Mouse (Mus musculus): ENCODE results near the gene Polr1a. TPM values are rescaled to one million over a fixed set of nuclear protein-coding genes. Genes with fewer than 3 reads are reported as not detected.
A peak's percentile ranks its signal among the peaks of the same experiment; 100 is the strongest.

The Polr1a gene
- polyA plus RNA-seq, 1 experiment from 2014 or later: 35.6 TPM

DNA sequence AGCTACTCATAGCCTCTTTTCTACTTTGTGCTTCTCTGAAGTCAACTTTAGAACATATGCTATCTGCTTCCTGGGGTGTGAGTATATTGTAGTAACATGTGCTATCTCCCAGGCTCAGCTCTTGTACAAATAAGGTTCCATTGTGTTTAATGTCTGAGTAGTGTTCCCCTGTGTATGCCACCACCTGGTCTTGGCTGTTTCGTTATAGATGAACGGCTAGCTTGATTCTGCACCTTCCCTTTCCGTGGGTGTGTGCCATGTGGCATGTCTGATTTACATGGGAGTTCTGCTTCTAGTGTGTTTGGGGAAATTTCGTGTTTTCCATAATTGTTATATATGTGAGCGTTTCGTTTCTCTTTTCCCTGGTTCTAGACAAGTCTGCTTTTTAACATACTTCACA is 36.2 kb downstream of the Polr1a start:
- Histone ChIP-seq H3K27me3 (ENCODE audit: insufficient read depth, low read length) (no peaks in the 10 kb centered on the region), H3K4me3 (ENCODE audit: low read length) (no peak overlapping the region), H3K9ac (replicated peaks; ENCODE audit: low read length) (no peak overlapping the region), H3K4me1 (ENCODE audit: insufficient read depth, low read length) (no peaks in the 10 kb centered on the region), H3K9me3 (ENCODE audit: low read length) (no peaks in the 10 kb centered on the region), H3K4me2 (replicated peaks; ENCODE audit: low read depth, low read length) (no peak overlapping the region), H3K27ac (ENCODE audit: low read length) (no peak overlapping the region), H3K36me3 (ENCODE audit: insufficient read depth, low read length) (peaks cover 40% of the 10 kb centered on the region)
- ATAC-seq (ENCODE audit: low FRiP score, low TSS enrichment): no peak
- 89% methylated on average over 6 of the region's 6 CpGs for WGBS

DNA sequence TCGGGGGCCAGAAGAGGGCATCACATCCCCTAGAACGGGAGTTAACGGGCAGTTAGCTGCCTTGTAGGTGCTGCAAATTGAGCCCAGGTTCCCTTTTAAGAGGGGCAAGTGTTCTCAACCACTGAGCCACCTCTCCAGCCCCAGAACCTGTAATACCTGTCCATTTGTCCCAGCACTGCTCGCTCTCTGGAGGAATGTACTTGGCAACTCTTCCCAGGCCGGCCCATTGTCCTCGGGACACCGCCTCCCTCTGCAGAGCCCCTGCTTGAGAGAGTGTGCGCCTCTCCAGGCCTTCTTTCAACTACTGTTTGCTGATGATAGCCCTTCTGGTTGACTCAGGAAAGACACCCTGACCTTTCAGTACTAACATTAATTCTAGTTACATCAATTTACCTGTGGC is 37.3 kb downstream of the Polr1a start:
- Histone ChIP-seq H3K27me3 (ENCODE audit: insufficient read depth, low read length) (no peaks in the 10 kb centered on the region), H3K27ac (ENCODE audit: low read length) (no peak overlapping the region), H3K9me3 (ENCODE audit: low read length) (no peaks in the 10 kb centered on the region), H3K4me1 (ENCODE audit: insufficient read depth, low read length) (no peaks in the 10 kb centered on the region), H3K4me2 (replicated peaks; ENCODE audit: low read depth, low read length) (no peak overlapping the region), H3K4me3 (ENCODE audit: low read length) (no peak overlapping the region), H3K9ac (replicated peaks; ENCODE audit: low read length) (no peak overlapping the region), H3K36me3 (ENCODE audit: insufficient read depth, low read length) (peaks cover 41% of the 10 kb centered on the region)
- 98% methylated on average over 8 of the region's 8 CpGs for WGBS
- no peak for ATAC-seq (ENCODE audit: low FRiP score, low TSS enrichment)

DNA sequence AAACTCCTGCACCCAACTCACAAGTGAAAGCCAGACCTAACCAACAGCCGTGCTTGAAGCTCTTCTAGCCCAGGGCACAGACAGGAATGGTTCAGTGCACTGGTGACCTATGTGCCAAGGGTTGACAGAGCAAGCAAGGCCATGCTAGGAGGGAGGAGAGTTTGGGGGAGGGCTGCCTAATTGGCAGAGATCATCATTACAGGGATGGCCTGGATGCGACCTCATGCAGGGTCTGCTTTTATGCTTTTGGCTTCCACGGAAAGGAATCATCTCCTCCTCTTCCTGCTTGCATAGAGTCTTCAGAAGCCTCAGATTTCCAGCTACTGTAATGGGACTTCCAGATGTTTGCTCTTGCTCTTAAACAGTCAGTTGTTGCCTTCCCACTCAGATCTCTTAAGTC is 40.9 kb downstream of the Polr1a start:
- Histone ChIP-seq H3K9ac (replicated peaks; ENCODE audit: low read length) (no peak overlapping the region), H3K4me2 (replicated peaks; ENCODE audit: low read depth, low read length) (no peak overlapping the region), H3K4me1 (ENCODE audit: insufficient read depth, low read length) (no peaks in the 10 kb centered on the region), H3K36me3 (ENCODE audit: insufficient read depth, low read length) (peaks cover 45% of the 10 kb centered on the region), H3K4me3 (ENCODE audit: low read length) (no peak overlapping the region), H3K27ac (ENCODE audit: low read length) (no peak overlapping the region), H3K27me3 (ENCODE audit: insufficient read depth, low read length) (no peaks in the 10 kb centered on the region), H3K9me3 (ENCODE audit: low read length) (no peaks in the 10 kb centered on the region)
- peak; percentile 59 for ATAC-seq (ENCODE audit: low FRiP score, low TSS enrichment)
- WGBS: 46% methylated on average over 3 of the region's 3 CpGs

DNA sequence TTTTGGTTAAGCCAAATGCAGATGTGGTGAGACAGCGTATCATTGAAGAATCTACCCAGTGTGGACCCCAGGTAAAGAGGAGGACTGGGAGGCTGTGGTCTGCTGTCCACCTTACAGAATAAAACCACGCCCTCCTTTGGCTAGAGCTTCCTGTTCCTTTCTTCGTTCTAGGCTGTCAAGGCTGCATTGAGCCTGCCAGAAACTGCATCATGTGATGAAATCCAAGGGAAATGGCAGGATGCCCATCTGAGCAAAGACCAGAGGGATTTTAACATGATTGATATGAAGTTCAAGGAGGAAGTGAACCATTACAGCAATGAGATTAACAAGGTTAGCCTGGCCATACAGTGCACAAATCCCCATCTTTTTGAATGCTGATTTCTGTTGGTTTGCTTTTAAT is 41.7 kb downstream of the Polr1a start:
- no peaks in the 10 kb centered on the region for H3K4me1 ChIP-seq (ENCODE audit: insufficient read depth, low read length)
- ATAC-seq (ENCODE audit: low FRiP score, low TSS enrichment): no peak
- no peaks in the 10 kb centered on the region for H3K9me3 ChIP-seq (ENCODE audit: low read length)
- H3K4me3 ChIP-seq (ENCODE audit: low read length): no peak overlapping the region
- WGBS: 80% methylated on average over 3 of the region's 3 CpGs
- peaks cover 46% of the 10 kb centered on the region for H3K36me3 ChIP-seq (ENCODE audit: insufficient read depth, low read length)
- H3K27ac ChIP-seq (ENCODE audit: low read length): no peak overlapping the region
- no peak overlapping the region for H3K4me2 ChIP-seq (replicated peaks; ENCODE audit: low read depth, low read length)
- H3K27me3 ChIP-seq (ENCODE audit: insufficient read depth, low read length): no peaks in the 10 kb centered on the region
- no peak overlapping the region for H3K9ac ChIP-seq (replicated peaks; ENCODE audit: low read length)

DNA sequence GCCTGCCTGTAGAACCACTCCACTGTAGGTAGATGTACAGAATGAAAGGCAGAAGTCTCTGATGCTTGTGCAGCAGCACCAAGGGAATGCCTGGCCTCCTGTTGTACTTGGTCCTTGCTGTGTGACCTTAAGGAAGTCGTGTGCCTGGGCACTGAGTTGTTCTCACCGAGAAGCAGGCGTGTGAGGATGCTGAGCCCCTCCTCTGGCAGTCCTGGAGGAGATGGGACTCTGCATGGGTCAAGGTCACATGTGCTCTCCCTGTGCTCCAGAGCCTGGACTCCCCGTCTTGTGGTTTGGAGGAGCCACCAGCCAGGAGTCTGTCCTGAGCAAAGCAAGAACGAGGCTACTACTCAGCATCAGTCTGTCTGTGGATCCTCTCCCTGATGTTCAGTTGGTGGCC is 42.3 kb downstream of the Polr1a start:
- Histone ChIP-seq H3K4me2 (replicated peaks; ENCODE audit: low read depth, low read length) (no peak overlapping the region), H3K4me3 (ENCODE audit: low read length) (no peak overlapping the region), H3K27ac (ENCODE audit: low read length) (no peak overlapping the region), H3K27me3 (ENCODE audit: insufficient read depth, low read length) (no peaks in the 10 kb centered on the region), H3K36me3 (ENCODE audit: insufficient read depth, low read length) (peaks cover 46% of the 10 kb centered on the region), H3K4me1 (ENCODE audit: insufficient read depth, low read length) (no peaks in the 10 kb centered on the region), H3K9me3 (ENCODE audit: low read length) (no peaks in the 10 kb centered on the region), H3K9ac (replicated peaks; ENCODE audit: low read length) (no peak overlapping the region)
- WGBS: 93% methylated on average over 5 of the region's 5 CpGs
- no peak for ATAC-seq (ENCODE audit: low FRiP score, low TSS enrichment)

DNA sequence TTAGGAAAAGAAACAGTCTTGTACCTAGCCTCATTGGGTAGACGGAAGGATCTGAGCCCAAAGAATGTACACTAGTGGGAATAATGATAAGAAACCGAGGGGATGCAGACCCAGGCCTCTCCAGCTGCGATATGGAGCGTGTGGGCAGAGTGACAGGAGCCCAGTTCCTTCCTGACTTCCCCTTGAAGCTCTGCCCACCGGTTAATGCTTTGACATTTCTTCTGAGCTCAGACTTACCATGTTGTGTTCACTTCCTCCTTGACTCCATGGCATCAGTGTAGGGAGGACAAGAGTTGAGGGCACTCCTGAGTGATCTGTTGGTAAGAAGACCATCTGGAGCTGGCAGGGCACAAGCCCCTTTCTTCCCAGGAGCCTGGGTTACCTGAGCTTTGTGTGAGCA is 53.3 kb downstream of the Polr1a start:
- no peak for ATAC-seq (ENCODE audit: low FRiP score, low TSS enrichment)
- 93% methylated on average over 5 of the region's 5 CpGs for WGBS
- no peak overlapping the region for H3K4me3 ChIP-seq (ENCODE audit: low read length)
- H3K36me3 ChIP-seq (ENCODE audit: insufficient read depth, low read length): peaks cover 9% of the 10 kb centered on the region
- no peaks in the 10 kb centered on the region for H3K27me3 ChIP-seq (ENCODE audit: insufficient read depth, low read length)
- no peaks in the 10 kb centered on the region for H3K9me3 ChIP-seq (ENCODE audit: low read length)
- H3K9ac ChIP-seq (replicated peaks; ENCODE audit: low read length): no peak overlapping the region
- H3K27ac ChIP-seq (ENCODE audit: low read length): no peak overlapping the region
- no peak overlapping the region for H3K4me2 ChIP-seq (replicated peaks; ENCODE audit: low read depth, low read length)
- no peaks in the 10 kb centered on the region for H3K4me1 ChIP-seq (ENCODE audit: insufficient read depth, low read length)

DNA sequence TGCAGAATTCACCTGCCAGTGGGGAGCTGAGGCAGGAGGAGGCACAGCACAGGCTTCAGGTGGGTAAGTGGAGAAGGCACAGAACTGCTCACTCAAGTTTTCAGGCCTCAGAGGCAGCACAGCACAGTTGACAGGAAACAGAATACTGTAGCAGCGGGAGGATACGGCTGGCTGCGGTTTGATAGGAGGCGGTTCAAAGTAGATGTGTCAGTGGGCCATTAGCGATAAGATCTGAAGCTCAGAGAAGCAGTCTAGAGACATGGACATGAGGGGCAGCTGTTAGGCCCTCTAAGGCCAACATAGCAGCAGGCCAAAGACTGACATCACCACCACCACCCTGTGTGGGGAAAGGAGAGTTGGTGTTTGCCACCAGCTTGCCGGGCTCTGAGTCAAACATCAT is 53.9 kb downstream of the Polr1a start:
- Histone ChIP-seq H3K9ac (replicated peaks; ENCODE audit: low read length) (no peak overlapping the region), H3K27ac (ENCODE audit: low read length) (no peak overlapping the region), H3K4me3 (ENCODE audit: low read length) (no peak overlapping the region), H3K4me2 (replicated peaks; ENCODE audit: low read depth, low read length) (no peak overlapping the region), H3K9me3 (ENCODE audit: low read length) (no peaks in the 10 kb centered on the region), H3K36me3 (ENCODE audit: insufficient read depth, low read length) (peaks cover 15% of the 10 kb centered on the region), H3K4me1 (ENCODE audit: insufficient read depth, low read length) (no peaks in the 10 kb centered on the region), H3K27me3 (ENCODE audit: insufficient read depth, low read length) (no peaks in the 10 kb centered on the region)
- no peak for ATAC-seq (ENCODE audit: low FRiP score, low TSS enrichment)
- WGBS: 87% methylated on average over 6 of the region's 6 CpGs

DNA sequence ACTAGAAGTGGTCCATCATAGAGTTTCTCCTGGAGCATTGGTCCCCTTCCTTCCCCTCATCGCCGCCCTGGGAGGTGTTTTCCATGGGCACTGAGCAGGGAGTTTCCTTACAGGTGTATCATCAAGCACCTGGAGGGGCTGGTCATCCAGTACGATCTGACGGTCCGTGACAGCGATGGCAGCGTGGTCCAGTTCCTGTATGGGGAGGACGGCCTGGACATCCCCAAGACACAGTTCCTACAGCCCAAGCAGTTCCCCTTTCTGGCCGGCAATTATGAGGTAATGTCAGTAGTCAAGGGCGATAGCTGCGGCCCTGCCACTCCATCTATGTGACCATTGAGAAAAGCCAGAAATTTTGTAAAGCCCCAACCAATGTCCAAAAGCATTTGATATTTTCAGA is 54.7 kb downstream of the Polr1a start:
- Histone ChIP-seq H3K4me1 (ENCODE audit: insufficient read depth, low read length) (no peaks in the 10 kb centered on the region), H3K9ac (replicated peaks; ENCODE audit: low read length) (no peak overlapping the region), H3K27ac (ENCODE audit: low read length) (no peak overlapping the region), H3K4me2 (replicated peaks; ENCODE audit: low read depth, low read length) (no peak overlapping the region), H3K27me3 (ENCODE audit: insufficient read depth, low read length) (no peaks in the 10 kb centered on the region), H3K9me3 (ENCODE audit: low read length) (no peaks in the 10 kb centered on the region), H3K36me3 (ENCODE audit: insufficient read depth, low read length) (peaks cover 19% of the 10 kb centered on the region), H3K4me3 (ENCODE audit: low read length) (no peak overlapping the region)
- WGBS: 95% methylated on average over 11 of the region's 11 CpGs
- no peak for ATAC-seq (ENCODE audit: low FRiP score, low TSS enrichment)

DNA sequence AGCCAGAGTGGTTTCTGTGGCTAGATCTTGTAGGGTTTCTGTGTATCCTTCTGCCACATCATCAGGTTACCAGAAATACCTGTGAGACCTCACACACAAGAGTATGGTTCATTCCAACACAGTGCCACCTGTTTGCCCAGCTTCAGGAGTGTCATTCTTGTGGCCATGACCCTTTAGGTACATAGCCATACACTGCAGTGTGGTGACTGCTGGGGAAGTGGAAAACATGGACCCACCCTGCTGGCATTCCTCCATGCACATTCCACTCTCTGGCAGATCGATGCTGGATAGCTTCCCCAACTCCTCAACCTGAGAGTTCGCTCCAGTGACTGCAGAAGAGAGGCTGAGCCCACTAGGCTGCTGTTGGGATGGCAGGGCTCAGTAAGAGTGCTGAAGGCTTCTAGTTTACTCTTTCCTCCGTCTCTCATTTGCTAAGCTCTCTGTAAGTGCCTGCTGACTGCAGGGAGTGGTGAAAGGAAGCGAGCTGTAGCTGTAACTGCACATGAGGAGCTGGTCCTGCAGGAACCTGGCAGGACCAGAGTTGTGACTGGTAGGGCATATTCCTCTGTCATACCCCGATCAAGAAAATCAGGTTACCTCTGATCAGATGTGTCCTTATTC is 57.9 kb downstream of the Polr1a start:
- no peak for ATAC-seq (ENCODE audit: low FRiP score, low TSS enrichment)
- H3K27me3 ChIP-seq (ENCODE audit: insufficient read depth, low read length): no peaks in the 10 kb centered on the region

DNA sequence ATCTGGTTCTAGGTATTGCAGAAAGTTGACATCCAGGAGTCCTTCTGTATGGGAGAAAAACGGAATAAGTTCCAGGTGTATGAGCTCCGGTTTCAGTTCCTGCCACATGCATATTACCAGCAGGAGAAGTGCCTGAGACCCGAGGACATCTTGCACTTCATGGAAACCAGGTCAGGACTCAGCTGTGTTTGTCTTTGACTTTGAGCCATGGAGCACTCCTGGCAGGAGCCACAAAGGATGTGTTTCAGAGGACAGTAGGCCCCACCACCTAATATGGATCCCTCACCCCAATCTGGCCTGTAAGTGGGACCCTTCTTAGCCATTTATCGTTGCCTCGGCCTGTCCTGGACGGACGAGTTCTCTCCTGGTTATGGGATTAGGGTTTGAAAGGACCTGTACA is 59.0 kb downstream of the Polr1a start:
- no peaks in the 10 kb centered on the region for H3K9me3 ChIP-seq (ENCODE audit: low read length)
- H3K4me1 ChIP-seq (ENCODE audit: insufficient read depth, low read length): no peaks in the 10 kb centered on the region
- H3K4me2 ChIP-seq (replicated peaks; ENCODE audit: low read depth, low read length): no peak overlapping the region
- no peak overlapping the region for H3K27ac ChIP-seq (ENCODE audit: low read length)
- WGBS: 85% methylated on average over 7 of the region's 7 CpGs
- peaks cover 36% of the 10 kb centered on the region for H3K36me3 ChIP-seq (ENCODE audit: insufficient read depth, low read length)
- H3K4me3 ChIP-seq (ENCODE audit: low read length): no peak overlapping the region
- no peak for ATAC-seq (ENCODE audit: low FRiP score, low TSS enrichment)
- H3K27me3 ChIP-seq (ENCODE audit: insufficient read depth, low read length): no peaks in the 10 kb centered on the region
- no peak overlapping the region for H3K9ac ChIP-seq (replicated peaks; ENCODE audit: low read length)

More for the DNA sequence above, 57.9 kb downstream of the Polr1a start:
- Histone ChIP-seq H3K27ac (ENCODE audit: low read length) (no peak overlapping the region), H3K4me2 (replicated peaks; ENCODE audit: low read depth, low read length) (no peak overlapping the region), H3K4me1 (ENCODE audit: insufficient read depth, low read length) (no peaks in the 10 kb centered on the region), H3K36me3 (ENCODE audit: insufficient read depth, low read length) (peaks cover 34% of the 10 kb centered on the region), H3K9ac (replicated peaks; ENCODE audit: low read length) (no peak overlapping the region), H3K9me3 (ENCODE audit: low read length) (no peaks in the 10 kb centered on the region), H3K4me3 (ENCODE audit: low read length) (no peak overlapping the region)
- WGBS: 88% methylated on average over 5 of the region's 5 CpGs
